Mouse (Mus musculus) embryonic fibroblast, embryonic 13.5 days (primary cell): ENCODE data around the gene Aldh3b2. TPM values are rescaled to one million over a fixed set of nuclear protein-coding genes. Genes with fewer than 3 reads are reported as not detected.

Source experiments
- H3K27ac ChIP-seq: 2 replicates; pipeline ENCODE4 v1.5.1; 2012; ENCODE audit warnings: low read length, control low read depth, inconsistent platforms; ENCODE audit not compliant: insufficient read depth
- H3K4me1 ChIP-seq: 2 replicates; pipeline ENCODE4 v1.6.1; 2011; ENCODE audit warnings: low read length; ENCODE audit not compliant: control insufficient read depth, insufficient read depth
- H3K4me3 ChIP-seq: 2 replicates; pipeline ENCODE4 v1.5.1; 2011; ENCODE audit warnings: mild to moderate bottlenecking, control low read depth, low read length; ENCODE audit not compliant: insufficient read depth
- CTCF ChIP-seq: IDR thresholded peaks from 2 replicates; pipeline ENCODE4 v1.5.1; 2011; ENCODE audit warnings: mild to moderate bottlenecking, control low read depth, low read length, moderate library complexity, borderline replicate concordance; ENCODE audit not compliant: insufficient read depth
- POLR2A ChIP-seq: IDR thresholded peaks from 2 replicates; pipeline ENCODE4 v1.6.1; 2011; ENCODE audit warnings: low read depth, mild to moderate bottlenecking, control low read depth, low read length, moderate library complexity
- polyA plus RNA-seq: library from polyadenylated mRNA; stranded (reverse); fragments of >200 nt; gene quantifications from 2 replicates; pipeline ENCODE4 v1.2.4, GENCODE M21; 2011; ENCODE audit warnings: low read depth; ENCODE audit not compliant: missing spikeins, insufficient read length

The Aldh3b2 gene
- polyA plus RNA-seq, 1 experiment: not detected

DNA sequence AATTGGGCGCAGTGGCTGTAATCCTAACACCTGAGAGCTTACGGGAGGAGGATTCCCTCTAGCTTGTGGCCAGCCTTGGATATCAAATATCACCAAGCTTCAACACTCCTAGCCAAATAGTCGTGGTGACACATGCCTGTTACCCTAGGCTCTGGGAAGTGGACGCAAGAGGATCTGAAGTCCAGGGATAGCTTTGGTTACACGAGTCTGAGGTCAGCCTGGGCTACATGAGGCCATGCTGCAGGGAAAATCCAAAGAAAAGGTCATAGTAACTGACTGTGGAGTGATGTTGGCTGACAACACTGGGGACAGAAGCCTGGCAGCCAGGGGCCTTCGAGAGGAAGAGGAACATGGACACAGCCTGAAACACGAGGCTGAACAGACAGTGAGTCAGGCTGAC is 24.0 kb downstream of the Aldh3b2 start:
- Histone ChIP-seq H3K4me3 (no peak overlapping the region), H3K27ac (no peak overlapping the region), H3K4me1 (no peaks in the 10 kb centered on the region)
- TF ChIP-seq CTCF (no peak), POLR2A (no peak)

GRCm38 (mm10) chr19:3996747-3997146 is 24.6 kb downstream of the Aldh3b2 start:
- TF ChIP-seq CTCF (no peak), POLR2A (no peak)
- H3K27ac ChIP-seq: no peak overlapping the region

DNA sequence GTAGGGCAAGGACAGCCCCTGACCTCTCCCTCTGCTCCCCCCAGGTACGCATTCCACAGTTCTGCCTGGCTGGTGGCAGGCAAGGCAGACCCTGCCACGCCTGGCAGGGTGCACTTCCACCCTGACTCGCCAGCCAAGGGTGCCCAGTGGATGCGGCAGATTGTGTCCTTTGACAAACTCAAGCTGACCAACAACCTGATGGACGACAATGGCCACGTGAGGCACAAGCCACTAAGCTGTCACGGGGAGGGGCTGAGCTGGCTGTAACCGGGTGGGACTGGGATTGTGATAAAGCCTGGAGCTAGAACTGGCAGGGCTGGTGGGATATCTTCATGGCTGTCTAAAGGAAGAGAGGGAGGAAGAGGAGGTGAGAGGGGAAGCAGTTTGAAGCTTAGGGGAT is 25.1 kb downstream of the Aldh3b2 start:
- H3K4me1 ChIP-seq: no peaks in the 10 kb centered on the region
- no peak overlapping the region for H3K4me3 ChIP-seq
- no peak overlapping the region for H3K27ac ChIP-seq
- TF ChIP-seq POLR2A (no peak), CTCF (no peak)

More at GRCm38 (mm10) chr19:3996747-3997146, 24.6 kb downstream of the Aldh3b2 start:
- Histone ChIP-seq H3K4me3 (no peak overlapping the region), H3K4me1 (no peaks in the 10 kb centered on the region)

GRCm38 (mm10) chr19:3998335-3998734 is 26.2 kb downstream of the Aldh3b2 start:
- no peak overlapping the region for H3K27ac ChIP-seq
- no peaks in the 10 kb centered on the region for H3K4me1 ChIP-seq
- TF ChIP-seq POLR2A: no peak
- H3K4me3 ChIP-seq: no peak overlapping the region

DNA sequence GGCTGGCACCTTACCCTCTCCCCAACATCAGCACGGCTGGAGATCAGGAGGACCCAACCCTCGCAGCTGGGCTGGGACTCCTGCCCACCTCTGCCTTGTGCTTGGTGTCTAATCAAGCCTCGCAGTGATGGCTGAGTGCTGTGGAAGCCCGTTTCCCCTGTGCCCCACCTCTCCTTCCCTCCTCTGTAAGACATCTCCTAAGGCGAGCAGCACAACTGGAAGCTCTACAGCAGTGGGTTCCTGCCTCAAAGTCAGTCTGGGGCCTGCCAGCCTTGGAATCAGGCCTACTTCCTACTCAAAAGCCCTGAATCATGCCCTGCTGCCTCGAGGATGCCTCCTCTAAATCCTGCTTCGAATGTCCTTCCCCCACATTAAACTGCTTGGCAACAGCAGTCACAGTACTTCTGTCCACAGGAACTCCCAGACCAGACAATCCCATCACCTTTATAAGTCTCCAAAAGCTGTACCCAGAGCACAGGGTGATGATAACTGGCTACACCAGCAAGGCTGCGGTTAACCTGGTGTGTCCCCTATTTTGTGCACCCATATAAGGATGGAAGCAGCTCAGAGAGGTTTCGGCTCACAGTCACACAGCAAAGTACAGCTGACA is 27.1 kb downstream of the Aldh3b2 start:
- no peak overlapping the region for H3K4me3 ChIP-seq
- H3K27ac ChIP-seq: no peak overlapping the region
- no peaks in the 10 kb centered on the region for H3K4me1 ChIP-seq
- TF ChIP-seq CTCF (no peak), POLR2A (0 out of 2 replicates have a peak, but pooled peaks have one; percentile 24)

DNA sequence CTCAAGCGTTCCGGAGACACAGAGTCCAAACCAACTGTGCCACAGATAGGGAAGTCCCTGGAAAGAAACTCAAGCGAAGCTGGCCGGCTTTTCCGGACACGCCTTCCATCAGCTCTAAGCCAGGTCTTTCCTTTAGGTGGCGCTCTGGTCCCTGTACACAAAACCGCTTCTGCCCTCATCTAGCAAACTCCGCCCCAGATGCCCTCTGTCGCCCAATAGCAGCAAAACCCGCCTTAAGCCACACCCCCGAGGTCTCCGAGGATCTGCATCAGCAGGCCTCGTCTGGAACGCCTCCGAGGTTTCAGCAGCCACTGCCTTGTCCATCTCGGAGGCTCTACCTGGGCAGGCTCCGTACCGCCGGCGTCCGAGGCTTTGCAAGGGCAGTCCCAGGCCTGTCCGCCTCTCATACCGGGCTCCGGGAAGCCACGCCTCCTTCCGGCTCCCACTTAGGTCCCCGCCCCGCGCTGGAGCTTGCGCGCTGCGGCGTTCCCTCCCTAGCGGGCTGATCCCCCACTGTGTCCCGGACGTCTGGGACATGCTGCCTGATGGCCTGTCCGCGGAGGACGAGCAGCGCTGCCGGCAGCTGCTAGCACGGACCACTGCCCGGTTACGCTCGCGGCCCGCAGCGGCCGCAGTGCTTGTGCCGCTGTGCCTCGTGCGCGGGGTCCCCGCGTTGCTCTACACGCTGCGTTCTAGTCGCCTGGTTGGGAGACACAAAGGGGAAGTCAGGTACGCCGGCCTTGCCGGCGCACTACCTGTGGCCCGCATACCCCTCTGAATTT is 28.2 kb downstream of the Aldh3b2 start, which contains the start of the genes Nudt8 and Gm49405:
TSS of gene Nudt8 (plus strand) at position 462 of the 782 bp plus-strand sequence.
TSS of gene Gm49405 (plus strand) at position 508 of the 782 bp plus-strand sequence.
- TF ChIP-seq CTCF (peak; percentile 39; the same call in 1 of the 2 replicates), POLR2A (peak; percentile 98)
- H3K4me3 ChIP-seq: peak within 1 kb of the TSS; percentile 83
- peak within 1 kb of the TSS; percentile 95 for H3K27ac ChIP-seq
- no peaks in the 10 kb centered on the region for H3K4me1 ChIP-seq

DNA sequence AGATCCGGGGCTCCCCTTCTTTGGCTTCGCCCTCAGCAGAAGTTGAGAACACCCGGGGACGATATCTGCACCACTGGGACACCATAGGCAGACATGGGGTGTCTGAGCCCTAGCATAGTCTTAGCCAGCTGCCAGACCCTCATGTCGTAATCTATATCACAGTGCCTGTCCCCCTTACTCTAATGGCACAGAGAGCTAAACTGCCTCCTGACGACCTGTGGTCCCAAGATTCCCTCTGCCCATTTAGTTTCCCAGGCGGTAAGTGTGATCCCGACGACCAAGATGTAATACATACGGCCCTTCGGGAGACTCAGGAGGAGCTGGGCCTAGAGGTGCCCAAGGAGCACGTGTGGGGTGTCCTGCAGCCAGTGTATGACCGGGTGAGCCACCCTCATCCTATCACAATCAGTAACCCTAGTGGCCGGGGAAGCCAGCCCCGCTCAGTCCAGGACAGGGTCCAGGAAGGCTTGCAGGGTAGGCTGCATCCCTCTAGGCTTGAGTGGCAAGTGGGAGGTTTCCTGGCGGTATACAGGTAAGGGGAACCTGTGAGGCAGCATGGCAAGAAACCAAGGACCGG is 28.9 kb downstream of the Aldh3b2 start:
- H3K4me3 ChIP-seq: peak overlapping the region; percentile 83
- H3K27ac ChIP-seq: peak overlapping the region; percentile 95
- peak; percentile 25; the same call in 1 of the 2 replicates for TF ChIP-seq POLR2A
- TF ChIP-seq CTCF: no peak
- H3K4me1 ChIP-seq: no peaks in the 10 kb centered on the region

- Histone ChIP-seq H3K27ac (no peak overlapping the region), H3K4me3 (no peak overlapping the region), H3K4me1 (no peaks in the 10 kb centered on the region)
- no peak for TF ChIP-seq CTCF
- no peak for TF ChIP-seq POLR2A
These were observed 29.6 kb downstream of the Aldh3b2 start for GRCm38 (mm10) chr19:4001752-4002151.

GRCm38 (mm10) chr19:4003112-4003511 is 31.0 kb downstream of the Aldh3b2 start, which contains the start of gene Doc2g:
Doc2g (plus strand) TSS chr19:4003313.
- Histone ChIP-seq H3K4me1 (no peaks in the 10 kb centered on the region), H3K27ac (no peak within 1 kb of the TSS), H3K4me3 (no peak within 1 kb of the TSS)
- TF ChIP-seq POLR2A: peak; percentile 14; the same call in 1 of the 2 replicates
- no peak for TF ChIP-seq CTCF
